Mouse (Mus musculus): ENCODE results near the gene A1cf.

The A1cf gene

DNA sequence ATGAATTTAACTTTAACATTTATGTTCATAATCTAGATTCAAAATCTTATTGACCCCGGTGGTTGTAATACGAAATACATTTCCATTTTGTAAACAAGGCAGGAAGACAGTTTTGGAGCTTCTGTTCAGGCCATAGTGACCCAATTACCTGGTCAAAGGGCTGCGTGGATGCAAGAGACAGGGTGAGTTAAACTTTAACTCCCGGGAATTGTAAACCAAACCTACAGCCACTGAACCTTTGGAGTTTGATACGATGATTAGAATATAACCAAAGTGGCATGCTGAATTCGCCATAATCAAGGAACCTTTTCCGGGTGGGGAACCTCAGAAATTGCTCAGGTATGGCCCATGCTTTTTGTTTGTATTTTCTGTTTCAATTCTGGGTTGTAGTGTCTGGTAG is at the start of gene A1cf:
A1cf (plus strand) TSS at position 244 of the 400 bp plus-strand sequence.
- in situ Hi-C loops (cut with MboI, MseI) = no loop called here

- in situ Hi-C loops (cut with MboI, MseI) = no loop called here
These were observed 34.3 kb upstream of the A1cf start for GRCm38 (mm10) chr19:31834250-31834649.

GRCm38 (mm10) chr19:31861909-31862308 is 6.7 kb upstream of the A1cf start:
- in situ Hi-C loops (cut with MboI, MseI) = loop anchor here in 1 of 2 experiments (5.0 kb wide), 1 partner anchor 85 kb away; no protein-coding TSS in a partner anchor

DNA sequence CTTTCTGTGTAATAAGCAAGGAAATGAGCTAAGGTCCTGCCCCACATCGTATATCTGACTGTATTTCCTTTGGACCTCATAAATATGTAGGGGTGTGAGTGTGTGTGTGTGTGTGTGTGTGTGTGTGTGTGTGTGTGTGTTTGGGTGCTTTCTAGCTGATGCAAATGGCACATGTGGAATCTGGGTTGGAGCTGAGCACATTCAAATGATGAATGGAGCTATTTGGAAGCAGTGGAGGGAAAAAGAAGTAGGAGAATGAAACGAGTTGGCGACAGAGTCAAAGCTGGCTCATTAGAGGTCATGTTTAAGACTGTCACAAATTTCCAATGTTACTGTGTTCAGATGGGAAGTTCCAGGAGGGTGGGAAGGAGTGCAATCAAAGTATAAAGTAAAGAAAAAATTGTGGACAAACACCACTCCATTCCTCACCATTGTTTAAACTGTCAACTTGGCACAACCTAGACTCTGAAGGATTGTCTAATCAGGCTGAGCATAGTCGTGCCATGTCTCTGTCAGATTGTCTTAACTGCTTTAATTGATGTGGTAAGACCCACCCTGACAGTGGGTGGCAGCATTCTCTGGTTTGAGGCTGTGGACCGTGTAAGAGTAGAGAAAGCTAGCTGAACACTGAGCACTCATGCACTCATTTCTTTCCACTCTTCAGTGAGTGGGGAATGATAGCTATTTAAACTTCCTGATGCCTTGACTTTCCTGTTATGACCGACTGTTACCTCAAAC is 5.9 kb upstream of the A1cf start:
- in situ Hi-C loops (cut with MboI, MseI) = loop anchor here in 1 of 2 experiments (5.0 kb wide), 1 partner anchor 85 kb away; no protein-coding TSS in a partner anchor

DNA sequence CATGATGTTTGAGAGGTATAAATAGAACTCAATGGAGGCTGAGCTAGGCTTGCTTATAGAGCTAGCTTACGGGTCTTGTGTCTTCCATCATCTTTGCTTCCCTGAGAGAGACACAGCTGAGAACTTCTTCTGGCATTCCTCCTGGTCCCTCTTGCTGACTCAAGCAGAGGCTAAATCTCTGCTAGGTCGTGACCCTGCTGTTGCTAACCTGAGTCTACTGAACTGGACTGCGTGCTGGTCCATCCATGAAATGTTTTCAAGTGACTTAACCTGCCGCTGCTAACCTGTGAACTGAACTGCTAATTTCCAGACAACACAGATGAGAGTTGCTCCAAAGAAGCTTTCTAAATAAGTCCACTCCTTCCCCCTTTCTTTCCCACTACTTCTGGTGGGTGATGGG is 3.1 kb upstream of the A1cf start:
- in situ Hi-C loops (cut with MboI, MseI) = no loop called here

- in situ Hi-C loops (cut with MboI, MseI) = no loop called here
These were observed 488 bp upstream of the A1cf start for GRCm38 (mm10) chr19:31868076-31868475.

- in situ Hi-C loops (cut with MboI, MseI) = no loop called here
These were observed 407 bp downstream of the A1cf start for GRCm38 (mm10) chr19:31868971-31869370.

- in situ Hi-C loops (cut with MboI, MseI) = no loop called here
These were observed 2.8 kb downstream of the A1cf start for GRCm38 (mm10) chr19:31871377-31871776.

GRCm38 (mm10) chr19:31877968-31878367 is 9.4 kb downstream of the A1cf start:
- in situ Hi-C loops (cut with MboI, MseI) = no loop called here

- in situ Hi-C loops (cut with MboI, MseI) = no loop called here
These were observed 16.0 kb downstream of the A1cf start for GRCm38 (mm10) chr19:31884594-31884993.

- in situ Hi-C loops (cut with MboI, MseI) = no loop called here
These were observed 18.7 kb downstream of the A1cf start for GRCm38 (mm10) chr19:31887275-31887674.

- in situ Hi-C loops (cut with MboI, MseI) = no loop called here
These were observed 21.4 kb downstream of the A1cf start for GRCm38 (mm10) chr19:31889988-31890387.

DNA sequence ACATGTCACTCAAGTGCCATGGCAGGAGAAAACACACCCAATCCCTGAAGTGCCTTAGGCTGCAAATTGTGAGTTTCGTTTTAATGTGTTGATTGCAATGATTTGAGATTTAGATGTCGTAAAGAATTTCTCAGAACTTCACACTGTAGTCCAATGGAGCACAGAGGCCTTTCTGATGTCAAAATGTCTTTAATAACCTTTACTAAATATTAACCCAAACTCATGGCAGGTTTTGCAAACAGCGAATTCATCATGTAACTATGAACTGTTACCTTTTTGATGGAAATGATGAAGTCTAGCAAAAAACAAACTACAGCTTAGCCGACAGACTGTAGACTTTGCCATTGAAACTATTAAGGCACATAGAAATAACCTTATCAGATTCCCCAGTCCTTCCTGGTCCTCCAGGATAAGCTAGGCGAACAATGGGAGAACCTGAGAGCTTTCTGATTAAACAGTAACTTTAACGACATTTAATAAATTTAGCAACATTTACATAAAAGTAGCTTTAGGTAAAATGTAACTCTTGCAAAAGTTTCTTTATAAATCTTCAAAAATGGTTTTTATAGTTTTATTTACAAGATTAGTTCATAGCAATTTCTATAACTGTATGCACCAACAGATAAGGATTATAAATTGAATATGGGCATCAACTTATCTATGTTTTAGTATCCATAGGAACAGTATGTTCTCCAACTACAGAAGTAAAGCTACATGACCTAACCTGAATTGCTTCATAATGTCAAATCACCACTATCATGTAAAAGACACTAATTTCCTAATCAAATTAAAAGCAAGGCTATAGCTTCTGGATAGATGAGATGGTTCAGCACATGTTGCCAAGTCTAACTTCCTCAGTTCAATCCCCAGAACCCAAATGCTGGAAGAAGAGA is 22.7 kb downstream of the A1cf start:
- in situ Hi-C loops (cut with MboI, MseI) = no loop called here

DNA sequence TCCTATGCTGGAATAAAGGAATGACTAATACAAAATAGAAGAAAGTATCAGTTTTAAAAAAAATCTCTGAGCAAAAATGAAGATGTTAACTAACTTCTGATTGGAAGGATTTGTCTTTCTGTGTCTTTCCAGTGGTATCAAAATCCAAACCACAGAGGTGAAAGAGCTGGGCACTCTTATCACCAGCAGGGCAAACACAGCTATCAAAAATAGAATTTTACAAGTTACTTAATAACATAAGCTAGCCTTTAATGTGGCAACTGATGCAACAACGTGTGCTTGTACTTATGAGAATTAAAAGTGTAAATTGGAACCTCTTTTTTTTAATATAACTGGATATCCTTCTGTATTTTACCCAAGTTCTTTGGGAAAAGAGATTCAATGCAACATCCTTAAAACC is 27.4 kb downstream of the A1cf start:
- in situ Hi-C loops (cut with MboI, MseI) = no loop called here

DNA sequence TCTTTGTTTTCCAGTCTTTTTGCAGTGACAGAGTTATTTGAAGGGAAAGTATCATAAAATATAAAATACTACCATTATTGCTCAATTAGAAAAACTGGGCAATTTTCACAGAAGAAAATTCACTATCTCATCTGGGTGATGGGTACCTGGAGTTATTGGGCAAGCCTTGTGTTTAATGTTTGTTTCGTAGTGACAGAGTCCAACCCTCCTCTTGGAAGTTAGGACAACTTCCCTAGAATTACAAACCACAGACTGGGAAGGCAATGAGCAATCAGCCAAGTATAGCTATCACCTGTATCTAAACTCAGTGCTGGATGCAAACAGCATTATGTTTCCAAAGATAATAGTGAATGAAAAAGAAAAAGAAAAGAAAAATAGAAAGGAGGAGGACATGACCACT is 28.1 kb downstream of the A1cf start:
- in situ Hi-C loops (cut with MboI, MseI) = no loop called here

DNA sequence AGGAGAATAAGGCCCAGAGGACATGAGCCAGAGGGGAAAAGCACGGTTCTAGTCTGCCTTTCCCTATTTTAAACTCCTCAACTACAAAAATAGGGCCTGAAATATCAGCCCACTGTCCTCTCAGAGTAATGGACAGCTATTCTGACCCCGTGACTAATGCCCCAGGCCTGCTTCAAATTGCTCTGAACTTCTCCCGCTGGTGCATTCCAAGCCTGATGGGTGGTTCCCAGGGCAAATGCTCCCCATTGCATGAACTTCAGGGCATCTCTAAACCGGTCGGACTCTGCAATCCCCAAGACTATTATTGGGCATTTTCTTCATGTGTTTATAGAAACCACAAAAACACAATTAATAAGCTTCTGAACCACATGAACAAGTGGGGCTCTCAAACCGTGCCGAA is 37.1 kb downstream of the A1cf start:
- in situ Hi-C loops (cut with MboI, MseI) = no loop called here

GRCm38 (mm10) chr19:31910423-31910822 is 41.9 kb downstream of the A1cf start:
- in situ Hi-C loops (cut with MboI, MseI) = no loop called here

- in situ Hi-C loops (cut with MboI, MseI) = no loop called here
These were observed 45.4 kb downstream of the A1cf start for GRCm38 (mm10) chr19:31913946-31914345.

DNA sequence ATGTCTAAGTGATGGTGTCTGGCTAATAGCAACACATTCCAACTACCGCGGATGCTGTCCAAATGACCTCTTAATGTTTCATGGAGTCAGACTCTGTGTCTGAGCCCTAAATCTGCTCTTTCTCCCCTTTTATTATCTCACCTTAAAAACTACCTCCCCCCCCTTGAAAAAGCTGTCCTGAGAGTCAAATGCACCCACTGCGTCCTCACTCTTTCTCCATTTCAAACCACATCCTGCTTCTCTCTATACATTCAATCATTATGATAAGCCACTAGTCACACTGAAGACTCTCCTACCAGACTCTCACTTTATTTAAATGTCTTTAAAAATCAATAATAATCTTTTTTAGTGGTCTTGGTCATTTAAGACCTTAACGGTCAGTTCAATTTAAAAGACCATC is 51.8 kb downstream of the A1cf start:
- in situ Hi-C loops (cut with MboI, MseI) = no loop called here

DNA sequence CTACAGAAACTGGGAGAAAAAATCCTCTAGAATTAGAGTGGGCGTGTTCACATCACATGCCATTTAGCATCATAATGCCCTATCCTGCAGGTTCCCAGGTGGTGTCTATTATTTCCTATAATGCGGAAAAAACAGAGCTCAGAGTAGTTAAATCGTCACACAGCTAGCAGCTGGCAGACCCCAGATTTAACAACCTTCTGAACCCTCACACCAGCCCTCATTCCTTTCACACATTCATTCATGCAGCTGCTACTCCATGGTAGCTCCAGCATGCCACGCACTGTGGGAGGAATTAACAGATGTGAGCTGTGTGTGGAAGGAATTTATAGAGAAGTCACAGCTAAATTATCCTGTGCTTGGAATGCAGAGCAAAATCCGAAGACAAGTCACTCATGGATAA is 53.3 kb downstream of the A1cf start:
- in situ Hi-C loops (cut with MboI, MseI) = no loop called here

DNA sequence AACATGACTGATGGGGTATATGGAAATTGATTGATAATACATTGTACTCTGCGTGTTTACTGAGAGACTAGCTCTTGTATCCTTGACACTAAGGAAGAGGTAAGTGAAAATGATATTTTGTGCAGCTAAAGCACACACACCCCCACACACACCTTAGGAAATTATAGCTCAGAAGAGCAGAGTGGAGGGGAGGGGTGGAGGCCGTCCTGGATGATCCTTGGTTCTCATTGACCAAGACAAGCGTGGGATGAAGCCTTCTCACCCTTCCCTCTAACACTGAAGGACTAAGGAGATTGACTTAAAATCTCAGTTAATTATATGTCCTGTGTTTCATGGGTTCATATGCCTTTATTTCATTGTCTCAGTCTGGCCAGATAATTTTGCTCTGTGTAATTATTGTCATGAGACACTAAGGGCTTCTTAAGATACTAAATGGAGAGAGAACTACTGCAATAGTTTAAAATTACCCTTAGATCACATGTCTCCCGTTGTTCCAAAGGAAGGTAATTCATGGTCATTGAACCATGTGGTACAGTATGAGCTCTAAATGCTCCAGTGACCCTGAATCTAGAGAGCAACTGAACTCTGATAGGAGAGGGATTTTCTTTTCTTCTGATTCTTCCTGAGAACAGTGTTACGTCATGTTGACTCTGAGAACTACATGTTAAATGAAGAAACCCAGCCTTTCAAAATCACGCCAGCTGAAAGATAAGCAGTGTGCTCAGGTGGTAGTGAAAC is 55.2 kb downstream of the A1cf start:
- in situ Hi-C loops (cut with MboI, MseI) = no loop called here
